Mouse (Mus musculus) heart, embryonic 16.5 days (tissue): ENCODE measurements at regions not wholly inside any gene's neighbourhood (a gene's known extent, or its start where the extent isn't known, plus 50 kb on each side); places are given as distances from the start of the nearest gene placed in this dataset.

Experiments used
- ATAC-seq: fragments of 200-750 bp; cut with Nextera tagmentation; replicated peaks from 2 replicates; pipeline ENCODE4 v1.8.0; 2017; ENCODE audit warnings: moderate number of reproducible peaks; ENCODE audit not compliant: insufficient read depth, low FRiP score; ENCODE audit errors: extremely low read depth
- H3K27ac ChIP-seq: fragments of 300-500 bp; sonication (generic); 2 replicates; pipeline ENCODE4 v1.5.1; 2014; ENCODE audit warnings: mild to moderate bottlenecking, low read length, control low read depth, moderate library complexity
- H3K27me3 ChIP-seq: fragments of 300-500 bp; sonication (generic); 2 replicates; pipeline ENCODE4 v1.6.1; 2014; ENCODE audit warnings: low read length, mixed read lengths; ENCODE audit not compliant: control insufficient read depth, insufficient read depth
- H3K36me3 ChIP-seq: fragments of 300-500 bp; sonication (generic); 2 replicates; pipeline ENCODE4 v1.6.1; 2014; ENCODE audit not compliant: control insufficient read depth, insufficient read depth
- H3K4me1 ChIP-seq: fragments of 300-500 bp; sonication (generic); 2 replicates; pipeline ENCODE4 v1.6.1; 2014; ENCODE audit warnings: low read length, mixed read lengths; ENCODE audit not compliant: control insufficient read depth, insufficient read depth
- H3K4me2 ChIP-seq: fragments of 300-500 bp; sonication (generic); 2 replicates; pipeline ENCODE4 v1.6.1; 2014; ENCODE audit warnings: low read depth, mild to moderate bottlenecking, control low read depth, low read length
- H3K4me3 ChIP-seq: fragments of 300-500 bp; sonication (generic); 2 replicates; pipeline ENCODE4 v1.5.1; 2014; ENCODE audit warnings: mild to moderate bottlenecking, control low read depth, low read length
- H3K9ac ChIP-seq: fragments of 300-500 bp; sonication (generic); 2 replicates; pipeline ENCODE4 v1.6.1; 2014; ENCODE audit warnings: low read length, control low read depth
- H3K9me3 ChIP-seq: fragments of 300-500 bp; sonication (generic); replicated peaks from 2 replicates; pipeline ENCODE4 v1.6.1; 2016; ENCODE audit warnings: low read length; ENCODE audit not compliant: control insufficient read depth
- WGBS: fragments of 180-500 bp; shearing (Covaris S2); extraction: QIAGEN DNeasy Blood & Tissue Kit; methylation state at CpG from one replicate; pipeline ENCODE4 v1.1.7; 2014; 5-methylcytosine and 5-hydroxymethylcytosine counted together

- Histone ChIP-seq H3K4me1 (no peaks in the 10 kb centered on the region), H3K27ac (no peak overlapping the region), H3K4me3 (no peak overlapping the region), H3K27me3 (no peaks in the 10 kb centered on the region), H3K9ac (no peak overlapping the region), H3K36me3 (no peaks in the 10 kb centered on the region), H3K4me2 (no peak overlapping the region), H3K9me3 (no peaks in the 10 kb centered on the region)
- WGBS, result 77% methylated on average over 7 of the region's 7 CpGs
- ATAC-seq, result no peak
Observed at GRCm38 (mm10) chr10:85242701-85243100, 57.8 kb upstream of the Cry1 start.

- H3K4me1 ChIP-seq, result no peaks in the 10 kb centered on the region
- H3K27me3 ChIP-seq, result no peaks in the 10 kb centered on the region
- H3K9ac ChIP-seq, result no peak overlapping the region
- H3K27ac ChIP-seq, result no peak overlapping the region
- 82% methylated on average over 6 of the region's 6 CpGs for WGBS
- H3K9me3 ChIP-seq, result no peaks in the 10 kb centered on the region
- no peaks in the 10 kb centered on the region for H3K36me3 ChIP-seq
- H3K4me2 ChIP-seq, result no peak overlapping the region
- no peak overlapping the region for H3K4me3 ChIP-seq
- ATAC-seq, result no peak
Observed at GRCm38 (mm10) chr10:85243556-85243955, 58.7 kb upstream of the Cry1 start.

DNA sequence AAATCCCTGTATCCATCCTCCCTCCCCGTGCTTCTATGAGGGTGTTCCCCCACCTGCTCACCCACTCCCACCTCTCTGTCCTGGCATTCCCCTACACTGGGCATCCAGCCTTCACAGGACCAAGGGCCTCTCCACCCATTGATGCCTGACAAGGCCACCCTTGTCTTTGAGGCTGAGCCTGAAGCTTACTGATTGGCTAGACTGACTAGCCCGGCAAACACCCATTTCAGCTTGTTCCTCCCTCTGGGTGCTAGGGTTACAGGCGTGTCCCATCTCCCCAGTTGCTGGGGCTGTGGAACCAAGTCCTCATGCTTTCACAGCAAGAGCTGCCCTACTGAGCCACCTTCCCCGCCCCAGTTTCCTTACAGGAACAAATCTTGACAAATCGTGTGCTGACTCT lies 80.9 kb upstream of the Cry1 start:
- no peak overlapping the region for H3K4me3 ChIP-seq
- no peak for ATAC-seq
- 30% methylated on average over 5 of the region's 5 CpGs for WGBS

GRCm38 (mm10) chr10:85266148-85266547 lies 81.3 kb upstream of the Cry1 start:
- H3K27me3 ChIP-seq, result no peaks in the 10 kb centered on the region
- H3K36me3 ChIP-seq, result no peaks in the 10 kb centered on the region
- no peak overlapping the region for H3K27ac ChIP-seq
- H3K4me3 ChIP-seq, result no peak overlapping the region
- 26% methylated on average over 10 of the region's 10 CpGs for WGBS
- no peak overlapping the region for H3K9ac ChIP-seq
- H3K9me3 ChIP-seq, result no peaks in the 10 kb centered on the region
- H3K4me1 ChIP-seq, result no peaks in the 10 kb centered on the region
- ATAC-seq, result no peak
- no peak overlapping the region for H3K4me2 ChIP-seq

More for the DNA sequence above, 80.9 kb upstream of the Cry1 start:
- Histone ChIP-seq H3K4me1 (no peaks in the 10 kb centered on the region), H3K9me3 (no peaks in the 10 kb centered on the region), H3K9ac (no peak overlapping the region), H3K4me2 (no peak overlapping the region), H3K27ac (no peak overlapping the region), H3K36me3 (no peaks in the 10 kb centered on the region), H3K27me3 (no peaks in the 10 kb centered on the region)

- Histone ChIP-seq H3K4me3 (no peak overlapping the region), H3K9ac (no peak overlapping the region), H3K27ac (no peak overlapping the region), H3K4me1 (no peaks in the 10 kb centered on the region), H3K4me2 (no peak overlapping the region), H3K36me3 (no peaks in the 10 kb centered on the region), H3K27me3 (no peaks in the 10 kb centered on the region), H3K9me3 (no peaks in the 10 kb centered on the region)
- no peak for ATAC-seq
- 61% methylated on average over 4 of the region's 4 CpGs for WGBS
Observed at GRCm38 (mm10) chr10:85266796-85267195, 81.9 kb upstream of the Cry1 start.

DNA sequence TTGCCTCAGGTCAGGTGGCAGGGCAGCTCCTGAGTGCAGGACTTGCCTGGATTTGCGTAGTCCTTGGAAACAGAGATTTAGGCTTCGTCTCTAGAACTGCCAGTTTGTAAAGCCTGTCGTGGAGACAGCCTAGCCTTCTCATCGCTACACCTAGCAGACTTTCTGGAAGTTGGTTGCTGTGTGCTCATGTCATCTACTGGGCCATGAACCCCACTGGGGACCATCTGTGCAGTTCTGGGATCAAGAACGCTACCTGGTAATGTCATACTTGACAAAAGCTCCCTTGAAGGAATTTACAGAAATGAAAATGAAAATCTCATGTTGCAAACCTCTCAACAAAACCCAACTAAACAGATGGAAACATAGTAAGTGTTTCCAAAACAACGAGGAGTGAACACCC lies 85.3 kb upstream of the Cry1 start:
- Histone ChIP-seq H3K36me3 (no peaks in the 10 kb centered on the region), H3K9me3 (no peaks in the 10 kb centered on the region), H3K4me3 (no peak overlapping the region), H3K27me3 (no peaks in the 10 kb centered on the region), H3K27ac (no peak overlapping the region), H3K4me2 (no peak overlapping the region), H3K9ac (no peak overlapping the region), H3K4me1 (no peaks in the 10 kb centered on the region)
- 73% methylated on average over 6 of the region's 6 CpGs for WGBS
- ATAC-seq, result no peak

- H3K36me3 ChIP-seq, result no peaks in the 10 kb centered on the region
- no peak overlapping the region for H3K4me3 ChIP-seq
- H3K27me3 ChIP-seq, result no peaks in the 10 kb centered on the region
- H3K9ac ChIP-seq, result no peak overlapping the region
- H3K27ac ChIP-seq, result no peak overlapping the region
- 85% methylated on average over 2 of the region's 2 CpGs for WGBS
- no peaks in the 10 kb centered on the region for H3K4me1 ChIP-seq
- ATAC-seq, result no peak
- no peak overlapping the region for H3K4me2 ChIP-seq
- no peaks in the 10 kb centered on the region for H3K9me3 ChIP-seq
Observed at GRCm38 (mm10) chr10:85276793-85277192, 91.9 kb upstream of the Cry1 start.

- no peak overlapping the region for H3K9ac ChIP-seq
- no peaks in the 10 kb centered on the region for H3K4me1 ChIP-seq
- no peaks in the 10 kb centered on the region for H3K9me3 ChIP-seq
- ATAC-seq, result no peak
- H3K27ac ChIP-seq, result no peak overlapping the region
- 76% methylated on average over 5 of the region's 5 CpGs for WGBS
- no peaks in the 10 kb centered on the region for H3K36me3 ChIP-seq
- H3K27me3 ChIP-seq, result no peaks in the 10 kb centered on the region
- H3K4me2 ChIP-seq, result no peak overlapping the region
- no peak overlapping the region for H3K4me3 ChIP-seq
Observed at GRCm38 (mm10) chr10:85291733-85292476, 94.7 kb upstream of the Btbd11 start.

DNA sequence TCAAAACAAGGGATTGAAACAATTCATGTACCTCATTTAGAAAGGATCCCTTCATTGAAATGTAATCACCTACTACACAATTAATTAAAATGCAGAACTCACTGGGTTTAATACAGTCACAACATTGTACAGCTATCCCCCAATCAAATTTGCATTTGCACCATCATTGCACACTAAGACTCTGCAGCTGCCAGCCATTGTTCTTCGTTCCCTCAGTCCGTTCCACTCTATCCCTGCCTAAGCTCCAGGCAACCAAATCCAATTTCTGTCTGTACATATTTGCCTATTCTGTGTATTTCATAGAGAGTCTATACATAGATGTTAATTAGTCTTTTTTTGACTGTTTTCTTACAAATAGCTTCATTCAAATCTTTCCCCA lies 94.1 kb upstream of the Btbd11 start:
- 84% methylated on average over 2 of the region's 2 CpGs for WGBS
- H3K27me3 ChIP-seq, result no peaks in the 10 kb centered on the region

More for the DNA sequence above, 94.1 kb upstream of the Btbd11 start:
- Histone ChIP-seq H3K4me3 (no peak overlapping the region), H3K36me3 (no peaks in the 10 kb centered on the region), H3K27ac (no peak overlapping the region), H3K4me2 (no peak overlapping the region), H3K4me1 (no peaks in the 10 kb centered on the region), H3K9ac (no peak overlapping the region), H3K9me3 (no peaks in the 10 kb centered on the region)
- ATAC-seq, result no peak
